Mouse (Mus musculus) lung, embryonic 14.5 days (tissue): ENCODE data around the gene Mindy2. TPM values are rescaled to one million over a fixed set of nuclear protein-coding genes. Genes with fewer than 3 reads are reported as not detected.
A peak's percentile ranks its signal among the peaks of the same experiment; 100 is the strongest.

Experiments used
- ATAC-seq: fragments of 200-750 bp; cut with Nextera tagmentation; 2 replicates; pipeline ENCODE4 v1.8.0; 2017; ENCODE audit warnings: mild to moderate bottlenecking, moderate TSS enrichment, moderate library complexity; ENCODE audit not compliant: insufficient read depth
- DNase-seq: peaks from one replicate; pipeline ENCODE4 v3.0.0-alpha.2; 2015
- H3K27ac ChIP-seq: fragments of 300-500 bp; sonication (generic); 2 replicates; pipeline ENCODE4 v1.5.1; 2014; ENCODE audit warnings: low read depth, mild to moderate bottlenecking, moderate library complexity
- H3K27me3 ChIP-seq: fragments of 300-500 bp; sonication (generic); 2 replicates; pipeline ENCODE4 v1.6.1; 2014; ENCODE audit warnings: low read length, control low read depth; ENCODE audit not compliant: insufficient read depth
- H3K36me3 ChIP-seq: fragments of 300-500 bp; sonication (generic); 2 replicates; pipeline ENCODE4 v1.6.1; 2014; ENCODE audit warnings: control low read depth; ENCODE audit not compliant: insufficient read depth
- H3K4me1 ChIP-seq: fragments of 300-500 bp; sonication (generic); 2 replicates; pipeline ENCODE4 v1.6.1; 2014; ENCODE audit warnings: antibody characterized with exemption, control low read depth; ENCODE audit not compliant: insufficient read depth
- H3K4me2 ChIP-seq: fragments of 300-500 bp; sonication (generic); 2 replicates; pipeline ENCODE4 v1.6.1; 2014; ENCODE audit warnings: mild to moderate bottlenecking
- H3K4me3 ChIP-seq: fragments of 300-500 bp; sonication (generic); 2 replicates; pipeline ENCODE4 v1.5.1; 2014; ENCODE audit warnings: low read depth, low read length
- H3K9ac ChIP-seq: fragments of 300-500 bp; sonication (generic); 2 replicates; pipeline ENCODE4 v1.6.1; 2014
- H3K9me3 ChIP-seq: fragments of 300-500 bp; sonication (generic); 2 replicates; pipeline ENCODE4 v1.6.1; 2016; ENCODE audit warnings: low read depth, low read length, control low read depth
- CTCF ChIP-seq: IDR thresholded peaks from 2 replicates; pipeline ENCODE4 v1.5.1; 2016; ENCODE audit warnings: antibody characterized with exemption, low read depth
- WGBS: fragments of 180-500 bp; shearing (Covaris S2); extraction: QIAGEN DNeasy Blood & Tissue Kit; methylation state at CpG from one replicate; pipeline ENCODE4 v1.1.7; 2014; 5-methylcytosine and 5-hydroxymethylcytosine counted together
- polyA plus RNA-seq: library from polyadenylated mRNA; unstranded; fragments of >200 nt; fragmentation: Nextera tagmentation; extraction: Ambion mirVana; gene quantifications from 2 replicates; pipeline ENCODE4 v1.2.1, GENCODE M21; 2014

Mindy2 gene
- 10.6 and 11.2 TPM in 2 replicates for polyA plus RNA-seq

GRCm38 (mm10) chr9:70657013-70657967 is at the start of gene Mindy2:
Gene Mindy2 (minus strand): TSS chr9:70657174.
- 1% methylated on average over 66 of the region's 67 CpGs for WGBS
- no peak for TF ChIP-seq CTCF
- no peaks in the 10 kb centered on the region for H3K9me3 ChIP-seq
- peak within 1 kb of the TSS; percentile 84 for H3K4me2 ChIP-seq
- H3K27me3 ChIP-seq, result no peaks in the 10 kb centered on the region
- no peaks in the 10 kb centered on the region for H3K36me3 ChIP-seq
- DNase-seq (peak; percentile 99), ATAC-seq (peak; percentile 96)
- H3K4me1 ChIP-seq, result no peaks in the 10 kb centered on the region
- H3K27ac ChIP-seq, result peak within 1 kb of the TSS; percentile 95
- peak within 1 kb of the TSS; percentile 85 for H3K4me3 ChIP-seq
- peak within 1 kb of the TSS; percentile 74 for H3K9ac ChIP-seq

- Histone ChIP-seq H3K36me3 (peaks cover 10% of the 10 kb centered on the region; the same call in 1 of the 2 replicates), H3K9me3 (no peaks in the 10 kb centered on the region), H3K4me1 (no peaks in the 10 kb centered on the region), H3K27me3 (no peaks in the 10 kb centered on the region), H3K4me3 (no peak overlapping the region), H3K4me2 (no peak overlapping the region), H3K27ac (no peak overlapping the region), H3K9ac (no peak overlapping the region)
- no peak for TF ChIP-seq CTCF
- 91% methylated on average over 1 of the region's 1 CpGs for WGBS
- no peak for ATAC-seq
- no peak for DNase-seq
Measured at GRCm38 (mm10) chr9:70706444-70706843, 49.5 kb upstream of the Mindy2 start.

GRCm38 (mm10) chr9:70703597-70704203 is 46.7 kb upstream of the Mindy2 start:
- H3K4me3 ChIP-seq, result no peak overlapping the region
- no peak for DNase-seq
- no peak overlapping the region for H3K27ac ChIP-seq
- WGBS, result 88% methylated on average over 5 of the region's 5 CpGs
- no peak for TF ChIP-seq CTCF
- peaks cover 10% of the 10 kb centered on the region; the same call in 1 of the 2 replicates for H3K36me3 ChIP-seq
- no peak overlapping the region for H3K9ac ChIP-seq
- H3K9me3 ChIP-seq, result no peaks in the 10 kb centered on the region
- H3K4me1 ChIP-seq, result no peaks in the 10 kb centered on the region
- no peak for ATAC-seq
- H3K4me2 ChIP-seq, result no peak overlapping the region
- H3K27me3 ChIP-seq, result no peaks in the 10 kb centered on the region

GRCm38 (mm10) chr9:70698090-70698489 is 41.1 kb upstream of the Mindy2 start:
- no peak for ATAC-seq
- no peaks in the 10 kb centered on the region for H3K9me3 ChIP-seq
- no peak overlapping the region for H3K4me2 ChIP-seq
- WGBS, result 50% methylated on average over 1 of the region's 1 CpGs
- no peaks in the 10 kb centered on the region for H3K36me3 ChIP-seq
- no peaks in the 10 kb centered on the region for H3K27me3 ChIP-seq
- H3K4me1 ChIP-seq, result no peaks in the 10 kb centered on the region
- no peak overlapping the region for H3K4me3 ChIP-seq
- TF ChIP-seq CTCF, result no peak
- no peak overlapping the region for H3K9ac ChIP-seq
- no peak overlapping the region for H3K27ac ChIP-seq
- DNase-seq, result no peak

GRCm38 (mm10) chr9:70695723-70696122 is 38.7 kb upstream of the Mindy2 start:
- WGBS, result 87% methylated on average over 2 of the region's 2 CpGs

GRCm38 (mm10) chr9:70691772-70692693 is 35.1 kb upstream of the Mindy2 start:
- WGBS, result 59% methylated on average over 2 of the region's 2 CpGs
- no peak for ATAC-seq

More at GRCm38 (mm10) chr9:70695723-70696122, 38.7 kb upstream of the Mindy2 start:
- H3K4me2 ChIP-seq, result no peak overlapping the region
- no peaks in the 10 kb centered on the region for H3K4me1 ChIP-seq
- H3K36me3 ChIP-seq, result no peaks in the 10 kb centered on the region
- no peaks in the 10 kb centered on the region for H3K9me3 ChIP-seq
- H3K4me3 ChIP-seq, result no peak overlapping the region
- DNase-seq, result no peak
- H3K27ac ChIP-seq, result no peak overlapping the region
- H3K27me3 ChIP-seq, result no peaks in the 10 kb centered on the region
- H3K9ac ChIP-seq, result no peak overlapping the region
- no peak for ATAC-seq
- TF ChIP-seq CTCF, result no peak

More at GRCm38 (mm10) chr9:70691772-70692693, 35.1 kb upstream of the Mindy2 start:
- Histone ChIP-seq H3K36me3 (no peaks in the 10 kb centered on the region), H3K27me3 (no peaks in the 10 kb centered on the region), H3K4me3 (no peak overlapping the region), H3K4me2 (no peak overlapping the region), H3K27ac (no peak overlapping the region), H3K4me1 (0 out of 2 replicates have a peak, but pooled peaks cover 2% of the 10 kb centered on the region), H3K9me3 (no peaks in the 10 kb centered on the region), H3K9ac (no peak overlapping the region)
- no peak for DNase-seq
- TF ChIP-seq CTCF, result no peak
